Mouse (Mus musculus): ENCODE data around the gene Pdia5. TPM values are rescaled to one million over a fixed set of nuclear protein-coding genes. Genes with fewer than 3 reads are reported as not detected.

Pdia5 gene
- polyA plus RNA-seq, 1 experiment = 11.3 TPM

GRCm38 (mm10) chr16:35487776-35488175 lies 2.9 kb downstream of the Pdia5 start:
- Histone ChIP-seq H3K4me1 (ENCODE audit: control insufficient read depth, insufficient read depth, low read length) (no peaks in the 10 kb centered on the region; the same call in 1 of the 2 replicates), H3K4me3 (replicated peaks; ENCODE audit: extremely low read depth, low read depth, low read length) (no peak overlapping the region)
- WGBS = 97% methylated on average over 4 of the region's 4 CpGs
- TF ChIP-seq POLR2A (IDR thresholded peaks at IDR 0.05; ENCODE audit: borderline replicate concordance, extremely low read depth, low read depth, low read length) (no peak), CTCF (IDR thresholded peaks at IDR 0.05; ENCODE audit: insufficient read depth, low read length) (no peak)
- DNase-seq = no peak

GRCm38 (mm10) chr16:35487056-35487455 lies 3.6 kb downstream of the Pdia5 start:
- DNase-seq = no peak
- Histone ChIP-seq H3K4me1 (ENCODE audit: control insufficient read depth, insufficient read depth, low read length) (no peaks in the 10 kb centered on the region; the same call in 1 of the 2 replicates), H3K4me3 (replicated peaks; ENCODE audit: extremely low read depth, low read depth, low read length) (no peak overlapping the region)
- TF ChIP-seq CTCF (IDR thresholded peaks at IDR 0.05; ENCODE audit: insufficient read depth, low read length) = no peak
- TF ChIP-seq POLR2A (IDR thresholded peaks at IDR 0.05; ENCODE audit: borderline replicate concordance, extremely low read depth, low read depth, low read length) = no peak
- 65% methylated on average over 4 of the region's 4 CpGs for WGBS

DNA sequence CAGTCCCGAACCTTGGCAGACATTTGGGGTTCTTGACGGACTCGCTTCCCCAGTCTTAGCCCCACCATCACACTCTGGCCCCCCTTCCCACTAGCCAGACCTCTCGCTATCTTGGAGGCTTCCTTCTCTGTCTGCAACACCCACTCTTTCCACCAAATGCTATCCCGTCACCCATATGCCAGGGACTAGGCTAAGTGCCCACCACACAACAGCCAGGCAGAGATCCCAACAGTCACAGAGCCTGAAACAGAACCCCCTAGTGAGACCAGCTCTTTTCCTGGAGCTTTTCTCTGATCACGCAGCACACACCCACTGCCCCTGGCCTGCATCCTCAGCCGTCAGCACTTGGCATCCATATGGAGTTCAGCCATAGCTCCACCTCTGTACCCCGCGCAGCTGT lies 5.0 kb downstream of the Pdia5 start:
- no peaks in the 10 kb centered on the region; the same call in 1 of the 2 replicates for H3K4me1 ChIP-seq (ENCODE audit: control insufficient read depth, insufficient read depth, low read length)
- TF ChIP-seq POLR2A (IDR thresholded peaks at IDR 0.05; ENCODE audit: borderline replicate concordance, extremely low read depth, low read depth, low read length) (no peak), CTCF (IDR thresholded peaks at IDR 0.05; ENCODE audit: insufficient read depth, low read length) (no peak)
- no peak for DNase-seq
- H3K4me3 ChIP-seq (replicated peaks; ENCODE audit: extremely low read depth, low read depth, low read length) = no peak overlapping the region
- WGBS = 72% methylated on average over 9 of the region's 9 CpGs

- Histone ChIP-seq H3K4me1 (ENCODE audit: control insufficient read depth, insufficient read depth, low read length) (no peaks in the 10 kb centered on the region), H3K4me3 (replicated peaks; ENCODE audit: extremely low read depth, low read depth, low read length) (no peak overlapping the region)
- no peak for TF ChIP-seq POLR2A (IDR thresholded peaks at IDR 0.05; ENCODE audit: borderline replicate concordance, extremely low read depth, low read depth, low read length)
- no peak for TF ChIP-seq CTCF (IDR thresholded peaks at IDR 0.05; ENCODE audit: insufficient read depth, low read length)
- 73% methylated on average over 8 of the region's 8 CpGs for WGBS
- no peak for DNase-seq
Measured at GRCm38 (mm10) chr16:35484526-35485233, 6.0 kb downstream of the Pdia5 start.

GRCm38 (mm10) chr16:35484105-35484504 lies 6.6 kb downstream of the Pdia5 start:
- TF ChIP-seq POLR2A (IDR thresholded peaks at IDR 0.05; ENCODE audit: borderline replicate concordance, extremely low read depth, low read depth, low read length) = no peak
- no peak for TF ChIP-seq CTCF (IDR thresholded peaks at IDR 0.05; ENCODE audit: insufficient read depth, low read length)
- Histone ChIP-seq H3K4me3 (replicated peaks; ENCODE audit: extremely low read depth, low read depth, low read length) (no peak overlapping the region), H3K4me1 (ENCODE audit: control insufficient read depth, insufficient read depth, low read length) (no peaks in the 10 kb centered on the region)
- WGBS = 78% methylated on average over 4 of the region's 4 CpGs
- no peak for DNase-seq

DNA sequence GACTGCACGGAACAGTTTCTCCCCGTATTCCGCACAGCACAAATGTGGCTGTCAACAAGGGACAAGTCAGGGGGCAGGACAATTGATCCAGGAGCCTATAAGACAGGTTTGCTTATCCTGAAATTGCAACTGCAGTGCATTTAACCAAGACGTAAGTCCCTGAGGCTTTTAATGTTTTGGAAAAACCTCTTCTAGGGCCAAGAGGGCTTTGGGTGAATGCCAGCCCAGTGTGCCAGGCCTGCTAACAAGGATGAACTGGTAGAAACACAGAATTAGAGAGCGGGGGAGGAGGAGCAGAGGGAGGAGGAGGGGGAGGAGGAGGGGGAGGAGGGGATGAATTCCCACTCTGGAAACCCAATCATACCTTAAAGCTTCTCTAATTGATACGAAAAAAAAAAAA lies 11.4 kb downstream of the Pdia5 start:
- WGBS = 60% methylated on average over 6 of the region's 6 CpGs
- Histone ChIP-seq H3K4me1 (ENCODE audit: control insufficient read depth, insufficient read depth, low read length) (no peaks in the 10 kb centered on the region), H3K4me3 (replicated peaks; ENCODE audit: extremely low read depth, low read depth, low read length) (no peak overlapping the region)
- TF ChIP-seq POLR2A (IDR thresholded peaks at IDR 0.05; ENCODE audit: borderline replicate concordance, extremely low read depth, low read depth, low read length) (no peak), CTCF (IDR thresholded peaks at IDR 0.05; ENCODE audit: insufficient read depth, low read length) (no peak)
- DNase-seq = no peak

DNA sequence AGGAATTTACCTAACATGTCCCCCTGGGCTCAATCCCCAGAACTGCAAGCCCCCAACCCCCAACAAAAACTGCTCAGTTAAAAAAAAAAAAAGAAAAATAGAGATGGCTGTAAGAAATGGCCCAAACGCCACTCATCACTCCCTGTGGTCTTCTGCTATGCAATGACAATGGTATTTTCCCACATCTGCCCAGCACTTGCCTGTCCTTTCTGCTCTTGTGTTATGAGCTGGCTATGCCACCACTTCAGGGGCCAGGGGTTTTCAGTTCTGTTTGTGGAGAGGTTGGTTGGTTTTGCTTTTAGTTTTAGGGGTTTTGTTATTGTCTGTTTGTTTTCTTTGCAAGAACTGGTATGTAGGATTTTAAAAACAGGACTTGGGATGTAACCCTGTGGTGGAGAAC lies 13.4 kb downstream of the Pdia5 start:
- Histone ChIP-seq H3K4me3 (replicated peaks; ENCODE audit: extremely low read depth, low read depth, low read length) (no peak overlapping the region), H3K4me1 (ENCODE audit: control insufficient read depth, insufficient read depth, low read length) (no peaks in the 10 kb centered on the region)
- no peak for DNase-seq
- TF ChIP-seq CTCF (IDR thresholded peaks at IDR 0.05; ENCODE audit: insufficient read depth, low read length) (no peak), POLR2A (IDR thresholded peaks at IDR 0.05; ENCODE audit: borderline replicate concordance, extremely low read depth, low read depth, low read length) (no peak)
- 84% methylated on average over 1 of the region's 1 CpGs for WGBS

- 86% methylated on average over 14 of the region's 14 CpGs for WGBS
- no peak for DNase-seq
- Histone ChIP-seq H3K4me1 (ENCODE audit: control insufficient read depth, insufficient read depth, low read length) (no peaks in the 10 kb centered on the region), H3K4me3 (replicated peaks; ENCODE audit: extremely low read depth, low read depth, low read length) (no peak overlapping the region)
- no peak for TF ChIP-seq CTCF (IDR thresholded peaks at IDR 0.05; ENCODE audit: insufficient read depth, low read length)
- no peak for TF ChIP-seq POLR2A (IDR thresholded peaks at IDR 0.05; ENCODE audit: borderline replicate concordance, extremely low read depth, low read depth, low read length)
Measured at GRCm38 (mm10) chr16:35472569-35473275, 18.0 kb downstream of the Pdia5 start.

DNA sequence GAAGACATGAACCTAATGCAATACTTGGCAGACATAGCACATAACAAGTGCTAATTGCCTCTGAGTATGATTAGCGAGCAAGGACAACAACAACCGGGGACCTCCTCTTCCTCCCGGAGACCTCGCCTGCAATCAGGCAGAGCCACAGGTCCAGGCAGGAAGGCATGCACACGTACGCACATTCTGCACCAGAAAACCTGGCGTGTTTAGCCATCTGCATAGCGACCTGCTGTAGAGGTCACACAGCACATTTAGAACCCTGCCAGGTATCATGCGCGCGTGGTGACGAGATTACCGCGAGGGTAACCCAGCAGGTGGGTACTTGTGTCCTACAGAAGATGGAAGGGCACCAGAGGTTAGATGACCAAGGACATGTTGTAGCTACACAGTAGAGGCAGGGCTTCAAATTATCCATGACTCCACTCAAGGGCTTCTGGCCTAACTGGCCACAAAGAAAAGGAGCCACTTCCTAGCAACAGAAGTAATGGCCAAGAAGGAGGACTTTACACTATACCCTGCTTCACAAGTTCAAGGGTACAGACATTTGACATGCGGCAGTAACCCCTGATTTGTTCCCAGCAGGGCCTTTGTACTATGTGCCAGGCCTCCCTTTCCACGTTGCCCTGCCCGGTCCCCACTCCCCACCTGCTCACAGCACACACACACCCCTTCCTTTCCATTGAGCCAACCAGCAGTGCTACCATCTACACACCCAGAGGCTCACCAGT lies 18.7 kb downstream of the Pdia5 start:
- Histone ChIP-seq H3K4me1 (ENCODE audit: control insufficient read depth, insufficient read depth, low read length) (no peaks in the 10 kb centered on the region), H3K4me3 (replicated peaks; ENCODE audit: extremely low read depth, low read depth, low read length) (no peak overlapping the region)
- TF ChIP-seq POLR2A (IDR thresholded peaks at IDR 0.05; ENCODE audit: borderline replicate concordance, extremely low read depth, low read depth, low read length) = no peak
- TF ChIP-seq CTCF (IDR thresholded peaks at IDR 0.05; ENCODE audit: insufficient read depth, low read length) = no peak
- WGBS = 88% methylated on average over 17 of the region's 17 CpGs
- DNase-seq = no peak
